Mouse (Mus musculus) CH12.LX (cell line): ENCODE data around the gene 2210017I01Rik. TPM values are rescaled to one million over a fixed set of nuclear protein-coding genes. Genes with fewer than 3 reads are reported as not detected.

Experiments used
- DNase-seq: peaks from one replicate; pipeline ENCODE4 v3.0.0-alpha.2; 2013; ENCODE audit errors: extremely low read depth
- H3K27ac ChIP-seq: 2 replicates; pipeline ENCODE4 v1.5.1; 2012; ENCODE audit warnings: low read depth, mild to moderate bottlenecking, control low read depth, moderate library complexity; ENCODE audit not compliant: insufficient read depth
- H3K27me3 ChIP-seq: replicated peaks from 2 replicates; pipeline ENCODE3; 2012; ENCODE audit warnings: inconsistent platforms
- H3K36me3 ChIP-seq, 2 experiments: replicated peaks in 1 of 2; 2 replicates each; pipeline versions ENCODE3 to v1.6.1; 2012; ENCODE audit warnings: inconsistent platforms in 1 of 2, low read length in 1 of 2, mild to moderate bottlenecking in 1 of 2, mixed read lengths in 1 of 2, moderate library complexity in 1 of 2; ENCODE audit not compliant: control insufficient read depth in 1 of 2, insufficient read depth in 1 of 2
- H3K4me1 ChIP-seq, 2 experiments: 2 replicates each; pipeline ENCODE4 v1.6.1; 2012; ENCODE audit warnings: inconsistent platforms in 1 of 2, moderate library complexity in 1 of 2; ENCODE audit not compliant: insufficient read depth in 2 of 2, control insufficient read depth in 1 of 2
- H3K4me2 ChIP-seq: 2 replicates; pipeline ENCODE4 v1.6.1; 2012; ENCODE audit warnings: low read depth, mild to moderate bottlenecking, control low read depth; ENCODE audit not compliant: poor library complexity, insufficient read depth, severe bottlenecking
- H3K4me3 ChIP-seq, 3 experiments: fragments of 150-350 bp in 1 of 3; sonication (generic) in 1 of 3; replicated peaks in 1 of 3; 2 replicates each; pipeline versions ENCODE3 to v1.5.1; 2011 to 2012; ENCODE audit warnings: low read depth in 2 of 3, low read length in 2 of 3, mild to moderate bottlenecking in 2 of 3, moderate library complexity in 2 of 3, control low read depth in 1 of 3, improper control_type of control experiment in 1 of 3, inconsistent platforms in 1 of 3, mixed read lengths in 1 of 3; ENCODE audit not compliant: poor library complexity in 1 of 3
- H3K79me2 ChIP-seq: replicated peaks from 2 replicates; pipeline ENCODE4 v1.6.1; 2012; ENCODE audit warnings: mild to moderate bottlenecking, moderate library complexity; ENCODE audit not compliant: control insufficient read depth, poor library complexity, insufficient read depth, severe bottlenecking; ENCODE audit errors: extremely low read depth
- H3K9ac ChIP-seq: 2 replicates; pipeline ENCODE4 v1.6.1; 2012; ENCODE audit warnings: low read depth, mild to moderate bottlenecking, control low read depth, moderate library complexity; ENCODE audit not compliant: insufficient read depth
- H3K9me3 ChIP-seq: replicated peaks from 2 replicates; pipeline ENCODE3; 2012; ENCODE audit warnings: low read length, inconsistent platforms, mixed read lengths
- CHD2 ChIP-seq: IDR thresholded peaks from 2 replicates; pipeline ENCODE4 v1.6.1; 2011; ENCODE audit warnings: low read length, improper control_type of control experiment
- CTCF ChIP-seq, 2 experiments: IDR thresholded peaks in 1 of 2; conservative IDR thresholded peaks in 1 of 2; 2 replicates each; pipeline ENCODE4 v1.5.1; 2011 to 2012; ENCODE audit warnings: low read depth in 2 of 2, low read length in 2 of 2, improper control_type of control experiment in 1 of 2, inconsistent platforms in 1 of 2, mild to moderate bottlenecking in 1 of 2, moderate library complexity in 1 of 2
- E2F4 ChIP-seq: IDR thresholded peaks from 2 replicates; pipeline ENCODE4 v1.6.1; 2011; ENCODE audit warnings: low read depth, low read length, improper control_type of control experiment; ENCODE audit not compliant: insufficient replicate concordance
- EP300 ChIP-seq: IDR thresholded peaks from 2 replicates; pipeline ENCODE4 v1.6.1; 2011; ENCODE audit warnings: low read length, improper control_type of control experiment
- ETS1 ChIP-seq: conservative IDR thresholded peaks from 2 replicates; pipeline ENCODE4 v1.6.1; 2012; ENCODE audit warnings: low read depth, mild to moderate bottlenecking, inconsistent platforms, low read length, improper control_type of control experiment, moderate library complexity
- GABPA ChIP-seq: IDR thresholded peaks from 2 replicates; pipeline ENCODE4 v1.6.1; 2012; ENCODE audit warnings: low read depth, low read length, improper control_type of control experiment, inconsistent platforms; ENCODE audit not compliant: insufficient replicate concordance
- HCFC1 ChIP-seq: IDR thresholded peaks from 2 replicates; pipeline ENCODE4 v1.6.1; 2012; ENCODE audit warnings: low read depth, mild to moderate bottlenecking, inconsistent platforms, low read length, improper control_type of control experiment
- IRF4 ChIP-seq: IDR thresholded peaks from 2 replicates; pipeline ENCODE4 v1.6.1; 2014; ENCODE audit warnings: low read depth, mild to moderate bottlenecking, inconsistent platforms, low read length, improper control_type of control experiment
- MAFK ChIP-seq: IDR thresholded peaks from 2 replicates; pipeline ENCODE4 v1.6.1; 2011; ENCODE audit warnings: low read length, improper control_type of control experiment; ENCODE audit not compliant: insufficient replicate concordance
- MXI1 ChIP-seq: IDR thresholded peaks from 2 replicates; pipeline ENCODE4 v1.6.1; 2011; ENCODE audit warnings: mild to moderate bottlenecking, low read depth, low read length, improper control_type of control experiment
- MYC ChIP-seq: IDR thresholded peaks from 2 replicates; pipeline ENCODE4 v1.6.1; 2011; ENCODE audit warnings: low read depth, mild to moderate bottlenecking, improper control_type of control experiment, low read length
- PAX5 ChIP-seq: IDR thresholded peaks from 2 replicates; pipeline ENCODE4 v1.6.1; 2012; ENCODE audit warnings: low read length, inconsistent platforms, mixed read lengths
- POLR2A ChIP-seq: IDR thresholded peaks from 2 replicates; pipeline ENCODE4 v1.6.1; 2011; ENCODE audit warnings: low read depth, mild to moderate bottlenecking, improper control_type of control experiment, low read length
- RAD21 ChIP-seq: IDR thresholded peaks from 2 replicates; pipeline ENCODE4 v1.6.1; 2011; ENCODE audit warnings: low read depth, mild to moderate bottlenecking, low read length, improper control_type of control experiment, moderate library complexity
- RCOR1 ChIP-seq: conservative IDR thresholded peaks from 2 replicates; pipeline ENCODE4 v1.6.1; 2012; ENCODE audit warnings: low read depth, mild to moderate bottlenecking, inconsistent platforms, low read length, improper control_type of control experiment
- SMC3 ChIP-seq: IDR thresholded peaks from 2 replicates; pipeline ENCODE4 v1.6.1; 2011; ENCODE audit warnings: low read depth, low read length, improper control_type of control experiment
- USF1 ChIP-seq: IDR thresholded peaks from 2 replicates; pipeline ENCODE4 v1.6.1; 2014; ENCODE audit warnings: low read depth, mild to moderate bottlenecking, inconsistent platforms, low read length, improper control_type of control experiment
- ZC3H11A ChIP-seq: IDR thresholded peaks from 2 replicates; pipeline ENCODE4 v1.6.1; 2012; ENCODE audit warnings: low read depth, mild to moderate bottlenecking, inconsistent platforms, low read length, improper control_type of control experiment
- ZKSCAN1 ChIP-seq: IDR thresholded peaks from 2 replicates; pipeline ENCODE4 v1.6.1; 2012; ENCODE audit warnings: low read depth, inconsistent platforms, low read length, improper control_type of control experiment, borderline replicate concordance
- dilution Hi-C: fragments of 300-500 bp; cut with MboI; formaldehyde crosslinking; loops from 2 replicates; pipeline ENCODE4 v1.14.3; 2020; ENCODE audit warnings: low sequenced_read_pairs; ENCODE audit not compliant: extremely low pct_unique_long_range_greater_than_20kb, extremely low pct_ligation_motif_present
- in situ Hi-C: fragments of 300-500 bp; cut with MboI; formaldehyde crosslinking; loops from 3 replicates; pipeline ENCODE4 v1.14.3; 2019; ENCODE audit warnings: low sequenced_read_pairs, low pct_ligation_motif_present, low pct_unique_long_range_greater_than_20kb, mixed read lengths
- polyA plus RNA-seq: library from polyadenylated mRNA; unstranded; fragments of >175 nt; gene quantifications from 2 replicates; pipeline ENCODE4 v1.2.1, GENCODE M21; 2012; ENCODE audit warnings: low read depth; ENCODE audit not compliant: insufficient read length
- total RNA-seq, 2 experiments: library from RNA; depleted of rRNA; stranded (reverse); fragments of 300-350 nt in 1 of 2; fragments of >200 nt in 1 of 2; gene quantifications; 2 replicates each; pipeline ENCODE4 v1.2.3; 2012 to 2014

2210017I01Rik gene
- not detected in 2 replicates for total RNA-seq (2012; rRNA removed)
- total RNA-seq (2014; rRNA removed), result not detected in 2 replicates
- polyA plus RNA-seq, result not detected in 2 replicates

- no peaks in the 10 kb centered on the region for H3K79me2 ChIP-seq
- in situ Hi-C loops (no loop called here), dilution Hi-C loops (no loop called here)
- H3K9me3 ChIP-seq, result no peaks in the 10 kb centered on the region
- no peak within 1 kb of the TSS for H3K4me3 ChIP-seq
- H3K27me3 ChIP-seq, result no peaks in the 10 kb centered on the region
- no peak for DNase-seq
- H3K4me1 ChIP-seq, result no peaks in the 10 kb centered on the region
- no peak for TF ChIP-seq EP300
- TF ChIP-seq PAX5, result no peak
- TF ChIP-seq MXI1, result no peak
- TF ChIP-seq E2F4, result no peak
- TF ChIP-seq SMC3, result no peak
- no peak for TF ChIP-seq GABPA
- no peak for TF ChIP-seq IRF4
- TF ChIP-seq MYC, result no peak
- no peak for TF ChIP-seq MAFK
- no peak for TF ChIP-seq HCFC1
- no peak for TF ChIP-seq ZC3H11A
- TF ChIP-seq CHD2, result no peak
- TF ChIP-seq POLR2A, result no peak
- TF ChIP-seq RCOR1, result no peak
- no peak for TF ChIP-seq USF1
- H3K4me2 ChIP-seq, result no peak within 1 kb of the TSS
- H3K27ac ChIP-seq, result no peak within 1 kb of the TSS
- no peak within 1 kb of the TSS for H3K9ac ChIP-seq
- H3K36me3 ChIP-seq, result no peaks in the 10 kb centered on the region
Measured at GRCm38 (mm10) chr3:92607392-92607791, at the start of gene 2210017I01Rik. Gene 2210017I01Rik, minus strand, starts transcription at chr3:92607492.

DNA sequence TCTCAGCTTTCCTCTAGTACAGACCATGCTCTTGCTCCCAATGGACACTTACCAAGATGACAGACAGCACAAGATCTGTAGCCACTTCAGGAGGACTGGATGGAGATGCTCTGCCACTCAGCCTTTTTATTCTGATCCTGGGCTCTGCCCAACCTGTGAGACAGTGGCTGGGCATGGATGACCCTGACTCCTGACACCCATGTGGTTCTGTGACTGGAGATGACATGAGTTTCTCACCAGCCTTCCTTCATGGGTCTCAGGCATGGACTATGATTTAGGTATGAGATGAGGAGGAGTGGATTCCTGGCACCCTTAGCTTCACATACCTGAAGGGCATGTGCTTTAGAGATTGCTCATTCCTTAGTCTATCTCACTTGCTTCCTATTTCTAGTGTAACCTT is 49.5 kb upstream of the 2210017I01Rik start, which contains the start of gene Lce1b:
TSS of gene Lce1b (minus strand) at position 101 of the 400 bp plus-strand sequence.
- no peak within 1 kb of the TSS for H3K4me3 ChIP-seq
- no peak within 1 kb of the TSS for H3K27ac ChIP-seq
- dilution Hi-C loops, result no loop called here
- TF ChIP-seq USF1 (no peak), ETS1 (no peak), ZKSCAN1 (no peak), RAD21 (no peak), POLR2A (no peak), CTCF (conservative IDR thresholded peaks at IDR 0.05 in 1 of 2, IDR thresholded peaks at IDR 0.05 in 1 of 2; ENCODE audit: low read depth in 2 of 2, low read length in 2 of 2) (no peak), GABPA (no peak)
- no peak within 1 kb of the TSS for H3K9ac ChIP-seq
- H3K79me2 ChIP-seq, result no peaks in the 10 kb centered on the region
- H3K36me3 ChIP-seq, result no peaks in the 10 kb centered on the region
- in situ Hi-C loops, result no loop called here
- no peaks in the 10 kb centered on the region for H3K9me3 ChIP-seq
- no peak within 1 kb of the TSS for H3K4me2 ChIP-seq
- H3K4me1 ChIP-seq, result no peaks in the 10 kb centered on the region
- DNase-seq, result no peak
- no peaks in the 10 kb centered on the region for H3K27me3 ChIP-seq
